Mouse (Mus musculus) MEL (cell line): ENCODE measurements around the gene Tex22. TPM values are rescaled to one million over a fixed set of nuclear protein-coding genes. Genes with fewer than 3 reads are reported as not detected.
A peak's percentile ranks its signal among the peaks of the same experiment; 100 is the strongest.

ENCODE experiments used
- DNase-seq: peaks from one replicate; pipeline ENCODE4 v3.0.0; 2011; ENCODE audit warnings: low read depth, low spot score
- H3K27ac ChIP-seq: 2 replicates; pipeline ENCODE4 v1.5.1; 2012; ENCODE audit warnings: low read depth, mild to moderate bottlenecking, control low read depth, low read length, moderate library complexity; ENCODE audit not compliant: control insufficient read depth
- H3K27me3 ChIP-seq, 2 experiments: fragments of 150-350 bp in 1 of 2; sonication (generic) in 1 of 2; 2 replicates each; pipeline ENCODE4 v1.6.1; 2012; ENCODE audit warnings: low read length in 2 of 2, mild to moderate bottlenecking in 2 of 2, improper control_type of control experiment in 1 of 2, moderate library complexity in 1 of 2; ENCODE audit not compliant: insufficient read depth in 2 of 2, control insufficient read depth in 1 of 2
- H3K36me3 ChIP-seq, 2 experiments: 2 replicates each; pipeline ENCODE4 v1.6.1; 2012 to 2014; ENCODE audit warnings: low read length in 2 of 2, improper control_type of control experiment in 1 of 2, inconsistent platforms in 1 of 2, mild to moderate bottlenecking in 1 of 2; ENCODE audit not compliant: insufficient read depth in 2 of 2, control insufficient read depth in 1 of 2
- H3K4me1 ChIP-seq, 2 experiments: fragments of 150-350 bp in 1 of 2; sonication (generic) in 1 of 2; 2 replicates each; pipeline ENCODE4 v1.6.1; 2012; ENCODE audit warnings: low read length in 2 of 2, improper control_type of control experiment in 1 of 2, mild to moderate bottlenecking in 1 of 2; ENCODE audit not compliant: insufficient read depth in 2 of 2, control insufficient read depth in 1 of 2
- H3K4me3 ChIP-seq, 2 experiments: fragments of 150-350 bp in 1 of 2; sonication (generic) in 1 of 2; 2 replicates each; pipeline ENCODE4 v1.5.1; 2012; ENCODE audit warnings: low read depth in 2 of 2, low read length in 2 of 2, mild to moderate bottlenecking in 2 of 2, moderate library complexity in 2 of 2, control low read depth in 1 of 2, improper control_type of control experiment in 1 of 2; ENCODE audit not compliant: control insufficient read depth in 1 of 2, insufficient read depth in 1 of 2
- H3K79me2 ChIP-seq: 2 replicates; pipeline ENCODE4 v1.6.1; 2012; ENCODE audit warnings: mild to moderate bottlenecking, low read length, moderate library complexity; ENCODE audit not compliant: control insufficient read depth, poor library complexity, insufficient read depth
- H3K9ac ChIP-seq: 2 replicates; pipeline ENCODE4 v1.6.1; 2012; ENCODE audit warnings: low read depth, mild to moderate bottlenecking, control low read depth, low read length, moderate library complexity; ENCODE audit not compliant: control insufficient read depth, poor library complexity, severe bottlenecking
- H3K9me3 ChIP-seq: fragments of 150-350 bp; sonication (generic); replicated peaks from 2 replicates; pipeline ENCODE4 v1.6.1; 2012; ENCODE audit warnings: mild to moderate bottlenecking, low read length, improper control_type of control experiment, moderate library complexity; ENCODE audit not compliant: insufficient read depth
- BHLHE40 ChIP-seq: IDR thresholded peaks from 2 replicates; pipeline ENCODE4 v1.6.1; 2012; ENCODE audit warnings: low read depth, mild to moderate bottlenecking, inconsistent platforms, low read length, improper control_type of control experiment, borderline replicate concordance
- CHD1 ChIP-seq: IDR thresholded peaks from 2 replicates; pipeline ENCODE4 v1.6.1; 2012; ENCODE audit warnings: low read depth, mild to moderate bottlenecking, inconsistent platforms, low read length, improper control_type of control experiment
- CHD2 ChIP-seq: IDR thresholded peaks from 2 replicates; pipeline ENCODE4 v1.6.1; 2011; ENCODE audit warnings: low read length, improper control_type of control experiment
- CTCF ChIP-seq, 3 experiments: IDR thresholded peaks in 2 of 3; conservative IDR thresholded peaks in 1 of 3; 2 replicates each; pipeline ENCODE4 v1.5.1; 2011 to 2012; ENCODE audit warnings: low read length in 3 of 3, low read depth in 2 of 3, mild to moderate bottlenecking in 2 of 3, improper control_type of control experiment in 1 of 3, inconsistent platforms in 1 of 3, mixed read lengths in 1 of 3, moderate library complexity in 1 of 3; ENCODE audit not compliant: control insufficient read depth in 1 of 3, insufficient read depth in 1 of 3, poor library complexity in 1 of 3, severe bottlenecking in 1 of 3
- E2F4 ChIP-seq: IDR thresholded peaks from 2 replicates; pipeline ENCODE4 v1.6.1; 2011; ENCODE audit warnings: low read depth, low read length, improper control_type of control experiment, borderline replicate concordance
- ELF1 ChIP-seq: IDR thresholded peaks from 2 replicates; pipeline ENCODE4 v1.6.1; 2014; ENCODE audit warnings: low read depth, mild to moderate bottlenecking, inconsistent platforms, low read length, improper control_type of control experiment, moderate library complexity
- EP300 ChIP-seq, 2 experiments: IDR thresholded peaks; 2 replicates each; pipeline ENCODE4 v1.6.1; 2011; ENCODE audit warnings: improper control_type of control experiment in 2 of 2, low read length in 2 of 2, low read depth in 1 of 2, mild to moderate bottlenecking in 1 of 2
- ETS1 ChIP-seq: IDR thresholded peaks from 2 replicates; pipeline ENCODE4 v1.6.1; 2012; ENCODE audit warnings: low read depth, mild to moderate bottlenecking, inconsistent platforms, low read length, improper control_type of control experiment, moderate library complexity
- GABPA ChIP-seq: IDR thresholded peaks from 2 replicates; pipeline ENCODE4 v1.6.1; 2012; ENCODE audit warnings: low read depth, mild to moderate bottlenecking, inconsistent platforms, low read length, improper control_type of control experiment, moderate library complexity
- GATA1 ChIP-seq: IDR thresholded peaks from 2 replicates; pipeline ENCODE4 v1.6.1; 2011; ENCODE audit warnings: low read depth, low read length, improper control_type of control experiment
- HCFC1 ChIP-seq: IDR thresholded peaks from 2 replicates; pipeline ENCODE4 v1.6.1; 2012; ENCODE audit warnings: low read depth, mild to moderate bottlenecking, inconsistent platforms, low read length, improper control_type of control experiment, moderate library complexity
- JUND ChIP-seq: IDR thresholded peaks from 2 replicates; pipeline ENCODE4 v1.6.1; 2011; ENCODE audit warnings: low read depth, mild to moderate bottlenecking, improper control_type of control experiment, low read length
- KAT2A ChIP-seq: conservative IDR thresholded peaks from 2 replicates; pipeline ENCODE4 v1.6.1; 2012; ENCODE audit warnings: low read depth, low read length, improper control_type of control experiment, inconsistent platforms
- MAFK ChIP-seq: IDR thresholded peaks from 2 replicates; pipeline ENCODE4 v1.6.1; 2011; ENCODE audit warnings: low read depth, mild to moderate bottlenecking, low read length, improper control_type of control experiment, borderline replicate concordance
- MAX ChIP-seq: IDR thresholded peaks from 2 replicates; pipeline ENCODE4 v1.6.1; 2011; ENCODE audit warnings: low read length, improper control_type of control experiment
- MAZ ChIP-seq: IDR thresholded peaks from 2 replicates; pipeline ENCODE4 v1.6.1; 2012; ENCODE audit warnings: low read depth, mild to moderate bottlenecking, inconsistent platforms, low read length, improper control_type of control experiment
- MEF2A ChIP-seq: IDR thresholded peaks from 2 replicates; pipeline ENCODE4 v1.6.1; 2014; ENCODE audit warnings: low read depth, mild to moderate bottlenecking, inconsistent platforms, low read length, improper control_type of control experiment; ENCODE audit not compliant: poor library complexity, insufficient replicate concordance, severe bottlenecking; ENCODE audit errors: extremely low read depth
- MXI1 ChIP-seq: IDR thresholded peaks from 2 replicates; pipeline ENCODE4 v1.6.1; 2011; ENCODE audit warnings: mild to moderate bottlenecking, low read depth, low read length, improper control_type of control experiment
- MYB ChIP-seq: IDR thresholded peaks from 2 replicates; pipeline ENCODE4 v1.6.1; 2011; ENCODE audit warnings: mild to moderate bottlenecking, low read depth, low read length, improper control_type of control experiment
- MYC ChIP-seq: IDR thresholded peaks from 2 replicates; pipeline ENCODE4 v1.6.1; 2011; ENCODE audit warnings: low read depth, mild to moderate bottlenecking, low read length, improper control_type of control experiment, moderate library complexity
- NELFE ChIP-seq: IDR thresholded peaks from 2 replicates; pipeline ENCODE4 v1.6.1; 2011; ENCODE audit warnings: low read depth, low read length, improper control_type of control experiment
- NRF1 ChIP-seq: IDR thresholded peaks from 2 replicates; pipeline ENCODE4 v1.6.1; 2014; ENCODE audit warnings: low read depth, mild to moderate bottlenecking, inconsistent platforms, low read length, improper control_type of control experiment, moderate library complexity; ENCODE audit not compliant: poor library complexity, insufficient read depth, severe bottlenecking
- POLR2A ChIP-seq, 2 experiments: IDR thresholded peaks; 2 replicates each; pipeline ENCODE4 v1.6.1; 2011 to 2012; ENCODE audit warnings: low read length in 2 of 2, mild to moderate bottlenecking in 2 of 2, control low read depth in 1 of 2, improper control_type of control experiment in 1 of 2, low read depth in 1 of 2, moderate library complexity in 1 of 2; ENCODE audit not compliant: control insufficient read depth in 1 of 2, insufficient read depth in 1 of 2, poor library complexity in 1 of 2
- POLR2AphosphoS2 ChIP-seq: IDR thresholded peaks from 2 replicates; pipeline ENCODE4 v1.6.1; 2011; ENCODE audit warnings: low read length, improper control_type of control experiment
- POLR2AphosphoS5 ChIP-seq: IDR thresholded peaks from 2 replicates; pipeline ENCODE4 v1.6.1; 2012; ENCODE audit warnings: low read depth, borderline replicate concordance, mild to moderate bottlenecking, inconsistent platforms, low read length, moderate library complexity, mixed read lengths
- RAD21 ChIP-seq: IDR thresholded peaks from 2 replicates; pipeline ENCODE4 v1.6.1; 2011; ENCODE audit warnings: mild to moderate bottlenecking, low read depth, low read length, improper control_type of control experiment
- RCOR1 ChIP-seq: IDR thresholded peaks from 2 replicates; pipeline ENCODE4 v1.6.1; 2012; ENCODE audit warnings: low read depth, mild to moderate bottlenecking, inconsistent platforms, low read length, improper control_type of control experiment
- SIN3A ChIP-seq: IDR thresholded peaks from 2 replicates; pipeline ENCODE4 v1.6.1; 2012; ENCODE audit warnings: low read length, improper control_type of control experiment, inconsistent platforms
- SMC3 ChIP-seq: IDR thresholded peaks from 2 replicates; pipeline ENCODE4 v1.6.1; 2011; ENCODE audit warnings: low read depth, low read length, improper control_type of control experiment
- TAL1 ChIP-seq: IDR thresholded peaks from 2 replicates; pipeline ENCODE4 v1.6.1; 2012; ENCODE audit warnings: mild to moderate bottlenecking, inconsistent platforms, low read length, moderate library complexity, mixed read lengths
- TBP ChIP-seq: IDR thresholded peaks from 2 replicates; pipeline ENCODE4 v1.8.0; 2011; ENCODE audit warnings: low read depth, low read length, improper control_type of control experiment
- TCF12 ChIP-seq: IDR thresholded peaks from 2 replicates; pipeline ENCODE4 v1.6.1; 2014; ENCODE audit warnings: low read depth, mild to moderate bottlenecking, inconsistent platforms, low read length, improper control_type of control experiment, moderate library complexity
- USF1 ChIP-seq: IDR thresholded peaks from 2 replicates; pipeline ENCODE4 v1.6.1; 2014; ENCODE audit warnings: low read depth, mild to moderate bottlenecking, inconsistent platforms, low read length, improper control_type of control experiment, moderate library complexity
- ZMIZ1 ChIP-seq: IDR thresholded peaks from 2 replicates; pipeline ENCODE4 v1.6.1; 2012; ENCODE audit warnings: low read depth, mild to moderate bottlenecking, inconsistent platforms, low read length, improper control_type of control experiment, moderate library complexity
- ZNF384 ChIP-seq: IDR thresholded peaks from 2 replicates; pipeline ENCODE4 v1.6.1; 2012; ENCODE audit warnings: low read depth, mild to moderate bottlenecking, inconsistent platforms, low read length, improper control_type of control experiment
- polyA plus RNA-seq, 2 experiments: library from polyadenylated mRNA; stranded (reverse) in 1 of 2; unstranded in 1 of 2; fragments of >175 nt in 1 of 2; fragments of >200 nt in 1 of 2; gene quantifications; 2 replicates each; pipeline versions ENCODE4 v1.2.1 to v1.2.4; 2012; ENCODE audit warnings: low replicate concordance in 2 of 2, low read depth in 1 of 2; ENCODE audit not compliant: insufficient read length in 2 of 2, insufficient read depth in 1 of 2, missing spikeins in 1 of 2
- total RNA-seq: library from RNA; depleted of rRNA; stranded (reverse); fragments of 300-350 nt; gene quantifications from 2 replicates; pipeline ENCODE4 v1.2.3, GENCODE M21; 2012; rRNA removed

Gene Tex22
- total RNA-seq, result 0.59 and 0.65 TPM in 2 replicates
- polyA plus RNA-seq, result under 1 TPM in 1 of 2 experiments, not detected in 1; 0.43 TPM

GRCm38 (mm10) chr12:113074329-113075062 lies at the start of gene Tex22:
Tex22 (plus strand) TSS chr12:113074502.
- H3K4me1 ChIP-seq, result peaks cover 0 to 14% of the 10 kb centered on the region in 2 experiments; a peak in 2 of 4 replicates
- H3K79me2 ChIP-seq, result peaks cover 3% of the 10 kb centered on the region; the same call in 1 of the 2 replicates
- no peaks in the 10 kb centered on the region for H3K9me3 ChIP-seq
- H3K27me3 ChIP-seq, result peaks cover 0 to 4% of the 10 kb centered on the region in 2 experiments; a peak in 2 of 4 replicates
- H3K9ac ChIP-seq, result peak within 1 kb of the TSS; percentile 70
- H3K4me3 ChIP-seq, result peak within 1 kb of the TSS; percentile 69 to 71
- peaks cover 0 to 4% of the 10 kb centered on the region in 2 experiments; a peak in 1 of 4 replicates for H3K36me3 ChIP-seq
- peak within 1 kb of the TSS; percentile 70 for H3K27ac ChIP-seq
- peak; percentile 97 for DNase-seq
- TF ChIP-seq E2F4 (no peak), KAT2A (no peak; the same call in 1 of the 2 replicates), HCFC1 (peak; percentile 82), ZNF384 (no peak), ZMIZ1 (peak; percentile 96), MAX (peak; percentile 96), SIN3A (peak; percentile 81; the same call in 1 of the 2 replicates), MXI1 (peak; percentile 93), CHD2 (no peak), MYC (peak; percentile 99), CTCF (IDR thresholded peaks at IDR 0.05 in 2 of 3, conservative IDR thresholded peaks at IDR 0.05 in 1 of 3; ENCODE audit: control insufficient read depth in 1 of 3, insufficient read depth in 1 of 3, low read depth in 2 of 3, low read length in 3 of 3, poor library complexity in 1 of 3, severe bottlenecking in 1 of 3) (no peak), MYB (0 out of 2 replicates have a peak, but pooled peaks have one; percentile 27), USF1 (peak; percentile 38; the same call in 1 of the 2 replicates), GABPA (no peak), NRF1 (peak; percentile 88), JUND (no peak), POLR2AphosphoS2 (peak; percentile 99), SMC3 (no peak), NELFE (peak; percentile 99), POLR2AphosphoS5 (0 out of 2 replicates have a peak, but pooled peaks have one; percentile 57), TCF12 (peak; percentile 77), CHD1 (peak; percentile 46; the same call in 1 of the 2 replicates), RCOR1 (peak; percentile 69), BHLHE40 (no peak), TBP (peak; percentile 90), TAL1 (no peak), MEF2A (no peak), MAFK (no peak), MAZ (peak; percentile 59; the same call in 1 of the 2 replicates), POLR2A (IDR thresholded peaks at IDR 0.05; ENCODE audit: control insufficient read depth in 1 of 2, insufficient read depth in 1 of 2, low read depth in 1 of 2, low read length in 2 of 2, poor library complexity in 1 of 2) (peak in 1 of 2 experiments; percentile 99; a peak in 2 of 4 replicates), ETS1 (0 out of 2 replicates have a peak, but pooled peaks have one; percentile 15), RAD21 (no peak), ELF1 (peak; percentile 88), EP300 (IDR thresholded peaks at IDR 0.05; ENCODE audit: low read depth in 1 of 2, low read length in 2 of 2) (0 out of 4 replicates have a peak, but pooled peaks of 1 of the 2 experiments have one; percentile 2), GATA1 (no peak)
